Mouse (Mus musculus) intestine, postnatal 0 days (tissue): Measurements from ENCODE around the gene Lrp8. TPM values are rescaled to one million over a fixed set of nuclear protein-coding genes. Genes with fewer than 3 reads are reported as not detected.
A peak's percentile ranks its signal among the peaks of the same experiment; 100 is the strongest.

Experiments used
- ATAC-seq: fragments of 200-750 bp; cut with Nextera tagmentation; 2 replicates; pipeline ENCODE4 v1.8.0; 2017; ENCODE audit warnings: mild to moderate bottlenecking, moderate TSS enrichment, moderate library complexity
- H3K27ac ChIP-seq: fragments of 300-500 bp; sonication (generic); 2 replicates; pipeline ENCODE4 v1.5.1; 2014; ENCODE audit warnings: mild to moderate bottlenecking, low read depth, low read length, moderate library complexity
- H3K27me3 ChIP-seq: fragments of 300-500 bp; sonication (generic); replicated peaks from 2 replicates; pipeline ENCODE4 v1.6.1; 2014; ENCODE audit warnings: low read length, mixed read lengths; ENCODE audit not compliant: control insufficient read depth, insufficient read depth
- H3K36me3 ChIP-seq: fragments of 300-500 bp; sonication (generic); 2 replicates; pipeline ENCODE4 v1.6.1; 2014; ENCODE audit warnings: mild to moderate bottlenecking, moderate library complexity; ENCODE audit not compliant: control insufficient read depth, insufficient read depth
- H3K4me1 ChIP-seq: fragments of 300-500 bp; sonication (generic); replicated peaks from 2 replicates; pipeline ENCODE4 v1.6.1; 2014; ENCODE audit warnings: antibody characterized with exemption, low read length, mixed read lengths; ENCODE audit not compliant: control insufficient read depth, insufficient read depth
- H3K4me2 ChIP-seq: fragments of 300-500 bp; sonication (generic); replicated peaks from 2 replicates; pipeline ENCODE4 v1.6.1; 2014; ENCODE audit warnings: low read depth, mild to moderate bottlenecking, moderate library complexity
- H3K4me3 ChIP-seq: fragments of 300-500 bp; sonication (generic); 2 replicates; pipeline ENCODE4 v1.5.1; 2014; ENCODE audit warnings: low read depth, low read length
- H3K9ac ChIP-seq: fragments of 300-500 bp; sonication (generic); 2 replicates; pipeline ENCODE4 v1.6.1; 2014; ENCODE audit warnings: mild to moderate bottlenecking, low read depth, low read length
- H3K9me3 ChIP-seq: fragments of 300-500 bp; sonication (generic); 2 replicates; pipeline ENCODE4 v1.6.1; 2016; ENCODE audit warnings: mixed run types; ENCODE audit not compliant: control insufficient read depth
- CTCF ChIP-seq: sonication (generic); IDR thresholded peaks from 2 replicates; pipeline ENCODE4 v1.5.1; 2016; ENCODE audit warnings: low read depth, mild to moderate bottlenecking, control low read depth, antibody characterized with exemption, moderate library complexity
- WGBS: fragments of 180-500 bp; shearing (Covaris S2); extraction: QIAGEN DNeasy Blood & Tissue Kit; methylation state at CpG from one replicate; pipeline ENCODE4 v1.1.7; 2014; 5-methylcytosine and 5-hydroxymethylcytosine counted together
- polyA plus RNA-seq: library from polyadenylated mRNA; unstranded; fragments of >200 nt; fragmentation: Nextera tagmentation; extraction: Ambion mirVana; gene quantifications from 2 replicates; pipeline ENCODE4 v1.2.1, GENCODE M21; 2015

The Lrp8 gene
- polyA plus RNA-seq, 1 experiment from 2014 or later, result 0.66 TPM

- WGBS, result 89% methylated on average over 4 of the region's 4 CpGs
- Histone ChIP-seq H3K9ac (no peak overlapping the region), H3K4me2 (no peak overlapping the region), H3K9me3 (no peaks in the 10 kb centered on the region), H3K36me3 (peaks cover 88% of the 10 kb centered on the region), H3K27me3 (no peaks in the 10 kb centered on the region), H3K4me3 (no peak overlapping the region), H3K27ac (no peak overlapping the region), H3K4me1 (no peaks in the 10 kb centered on the region)
- no peak for ATAC-seq
- TF ChIP-seq CTCF, result no peak
Measured at GRCm38 (mm10) chr4:107910020-107910419, 108.0 kb downstream of the Lrp8 start.

- Histone ChIP-seq H3K36me3 (no peaks in the 10 kb centered on the region; the same call in 1 of the 2 replicates), H3K9me3 (no peaks in the 10 kb centered on the region), H3K27ac (peak overlapping the region; percentile 87), H3K4me1 (peaks cover 8% of the 10 kb centered on the region), H3K4me3 (no peak overlapping the region), H3K4me2 (peak overlapping the region; percentile 74), H3K9ac (no peak overlapping the region), H3K27me3 (no peaks in the 10 kb centered on the region)
- 37% methylated on average over 2 of the region's 2 CpGs for WGBS
- no peak for ATAC-seq
- no peak for TF ChIP-seq CTCF
Measured at GRCm38 (mm10) chr4:107920336-107920735, 118.3 kb downstream of the Lrp8 start.

DNA sequence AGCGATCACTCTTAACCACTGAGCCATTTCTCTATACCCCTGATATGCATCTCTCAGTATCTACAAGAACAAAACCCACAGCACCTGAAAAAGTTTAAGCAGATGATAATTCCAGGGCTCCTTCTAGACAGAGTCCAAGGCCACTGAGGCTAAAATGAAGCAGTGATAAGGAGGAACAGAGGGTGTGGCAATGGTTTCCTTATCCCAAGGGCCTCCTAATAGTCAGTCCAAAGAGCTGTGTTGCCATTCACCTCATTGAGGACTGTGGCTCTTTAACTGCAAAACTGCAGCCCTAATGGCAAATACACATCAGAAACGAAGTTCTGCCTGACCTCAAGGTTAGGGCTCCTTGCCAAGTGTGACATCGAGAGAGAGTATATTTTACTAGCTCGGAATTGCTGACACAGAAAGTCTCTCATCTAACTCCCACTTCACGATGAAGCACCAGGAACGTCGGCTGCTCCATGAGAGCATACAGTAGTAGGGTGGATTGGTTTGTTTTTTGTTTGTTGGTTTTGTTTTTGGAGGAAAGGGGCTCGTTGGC lies 119.2 kb downstream of the Lrp8 start:
- WGBS, result 20% methylated on average over 8 of the region's 8 CpGs
- Histone ChIP-seq H3K4me2 (peak overlapping the region; percentile 74), H3K4me1 (peaks cover 8% of the 10 kb centered on the region), H3K4me3 (no peak overlapping the region), H3K27me3 (no peaks in the 10 kb centered on the region), H3K9ac (0 out of 2 replicates have a peak overlapping the region, but pooled peaks have one; percentile 4), H3K36me3 (no peaks in the 10 kb centered on the region; the same call in 1 of the 2 replicates), H3K9me3 (no peaks in the 10 kb centered on the region), H3K27ac (peak overlapping the region; percentile 87)
- no peak for TF ChIP-seq CTCF
- peak; percentile 66 for ATAC-seq

- ATAC-seq, result peak; percentile 69
- peak overlapping the region; percentile 84 for H3K4me3 ChIP-seq
- H3K9ac ChIP-seq, result peak overlapping the region; percentile 90
- H3K4me2 ChIP-seq, result peak overlapping the region; percentile 74
- WGBS, result 28% methylated on average over 4 of the region's 4 CpGs
- H3K27ac ChIP-seq, result peak overlapping the region; percentile 97
- H3K9me3 ChIP-seq, result no peaks in the 10 kb centered on the region
- H3K4me1 ChIP-seq, result peaks cover 8% of the 10 kb centered on the region
- no peak for TF ChIP-seq CTCF
- H3K27me3 ChIP-seq, result no peaks in the 10 kb centered on the region
- no peaks in the 10 kb centered on the region; the same call in 1 of the 2 replicates for H3K36me3 ChIP-seq
Measured at GRCm38 (mm10) chr4:107921952-107922351, 119.9 kb downstream of the Lrp8 start.

DNA sequence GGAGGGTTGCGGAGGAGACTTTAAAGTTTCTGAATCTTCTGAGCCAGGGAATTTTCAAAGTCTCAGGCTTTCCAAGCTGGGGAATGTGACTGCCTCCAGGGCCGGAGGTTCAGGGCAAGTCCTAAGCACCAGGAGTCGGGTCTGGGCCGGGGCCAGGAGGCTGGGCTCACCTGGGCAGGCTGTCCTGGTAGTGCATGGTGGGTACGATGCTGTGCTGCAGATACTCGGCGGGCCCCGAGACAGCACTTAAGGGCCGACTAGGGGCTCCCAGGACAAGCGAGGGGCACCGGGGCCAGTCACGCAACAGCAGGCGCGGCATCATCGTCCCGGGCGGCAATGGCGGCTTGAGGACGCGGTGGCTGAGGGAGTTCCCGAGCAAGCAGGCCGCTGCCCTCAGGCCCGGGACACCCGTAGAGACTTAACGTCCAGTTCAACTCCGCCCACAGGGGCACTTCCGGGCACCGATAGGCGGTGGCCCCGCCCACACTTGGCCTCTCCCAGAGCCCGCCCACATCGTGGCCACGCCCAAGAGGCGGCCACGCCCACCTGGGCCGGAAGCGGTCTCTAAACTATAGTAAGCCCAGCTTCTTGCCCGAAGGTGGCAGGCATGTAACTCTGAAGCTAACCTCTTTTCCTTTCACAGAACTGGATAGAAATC lies 121.2 kb downstream of the Lrp8 start, which contains the start of gene Cpt2:
Gene Cpt2, minus strand, starts transcription at position 466 of the 658 bp plus-strand sequence.
- no peaks in the 10 kb centered on the region for H3K36me3 ChIP-seq
- H3K4me1 ChIP-seq, result peaks cover 8% of the 10 kb centered on the region
- peak within 1 kb of the TSS; percentile 90 for H3K9ac ChIP-seq
- peak within 1 kb of the TSS; percentile 84 for H3K4me3 ChIP-seq
- H3K27ac ChIP-seq, result peak within 1 kb of the TSS; percentile 97
- H3K9me3 ChIP-seq, result no peaks in the 10 kb centered on the region
- WGBS, result under 1% methylated on average over 38 of the region's 38 CpGs
- no peaks in the 10 kb centered on the region for H3K27me3 ChIP-seq
- TF ChIP-seq CTCF, result peak; percentile 66
- peak within 1 kb of the TSS; percentile 74 for H3K4me2 ChIP-seq
- peak; percentile 89 for ATAC-seq

GRCm38 (mm10) chr4:107923803-107924194 lies 121.7 kb downstream of the Lrp8 start:
- H3K36me3 ChIP-seq, result no peaks in the 10 kb centered on the region
- peak overlapping the region; percentile 97; the same call in 1 of the 2 replicates for H3K27ac ChIP-seq
- H3K4me3 ChIP-seq, result peak overlapping the region; percentile 84
- peak overlapping the region; percentile 74 for H3K4me2 ChIP-seq
- peaks cover 8% of the 10 kb centered on the region for H3K4me1 ChIP-seq
- no peak for TF ChIP-seq CTCF
- 40% methylated on average over 7 of the region's 7 CpGs for WGBS
- H3K9ac ChIP-seq, result peak overlapping the region; percentile 90; the same call in 1 of the 2 replicates
- ATAC-seq, result no peak
- no peaks in the 10 kb centered on the region for H3K27me3 ChIP-seq
- H3K9me3 ChIP-seq, result no peaks in the 10 kb centered on the region

Other genes with a start within 250 kb of the Lrp8 start
- gene Dmrtb1, start 118.0 kb upstream of the Lrp8 start, polyA plus RNA-seq, result not detected in 2 replicates
- gene Magoh, start 77.5 kb downstream of the Lrp8 start, polyA plus RNA-seq, result 114 and 121 TPM in 2 replicates
- 72.4 and 76.2 TPM in 2 replicates for gene 0610037L13Rik, start 87.6 kb downstream of the Lrp8 start, polyA plus RNA-seq
- gene Cpt2, start 121.3 kb downstream of the Lrp8 start, polyA plus RNA-seq, result 128 and 130 TPM in 2 replicates
- gene Slc1a7, start 166.1 kb downstream of the Lrp8 start, polyA plus RNA-seq, result 0.10 and 0.14 TPM in 2 replicates